Mouse (Mus musculus): Measurements from ENCODE around the gene Tecpr2. TPM values are rescaled to one million over a fixed set of nuclear protein-coding genes. Genes with fewer than 3 reads are reported as not detected.

The Tecpr2 gene
- total RNA-seq, 2 experiments from 2014 or later, result 5.1 to 6.6 TPM

GRCm38 (mm10) chr12:110940869-110941268, 51.8 kb downstream of the Tecpr2 start:
- ATAC-seq (replicated peaks; ENCODE audit: poor library complexity, severe bottlenecking), result no peak

DNA sequence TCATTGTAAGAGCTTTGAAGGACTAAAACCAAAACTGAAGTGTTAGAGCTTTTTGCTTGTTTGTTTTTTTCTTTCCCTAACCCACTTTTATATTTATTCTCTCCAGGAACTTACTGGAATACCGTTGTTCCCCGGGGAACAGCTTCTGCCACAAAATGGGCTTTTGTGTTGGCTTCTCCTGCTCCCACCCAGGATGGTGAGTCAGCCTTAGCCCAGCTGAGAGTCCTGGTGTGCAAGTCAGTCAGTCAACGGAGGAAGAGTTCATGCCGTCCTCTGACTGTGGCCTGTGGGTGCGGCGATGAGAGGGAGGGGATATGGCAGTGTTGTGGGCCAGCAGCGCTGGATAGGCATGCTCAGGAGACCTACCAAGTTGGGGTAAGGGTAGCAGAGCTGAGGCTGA, 57.2 kb downstream of the Tecpr2 start:
- no peak for ATAC-seq (replicated peaks; ENCODE audit: poor library complexity, severe bottlenecking)

GRCm38 (mm10) chr12:110948082-110948909, 59.2 kb downstream of the Tecpr2 start:
- ATAC-seq (replicated peaks; ENCODE audit: poor library complexity, severe bottlenecking), result no peak

GRCm38 (mm10) chr12:110948910-110949201, 59.8 kb downstream of the Tecpr2 start:
- no peak for ATAC-seq (replicated peaks; ENCODE audit: poor library complexity, severe bottlenecking)

GRCm38 (mm10) chr12:110949410-110949809, 60.3 kb downstream of the Tecpr2 start:
- no peak for ATAC-seq (replicated peaks; ENCODE audit: poor library complexity, severe bottlenecking)

- no peak for ATAC-seq (replicated peaks; ENCODE audit: poor library complexity, severe bottlenecking)
Observed at GRCm38 (mm10) chr12:110950151-110950550, 61.1 kb downstream of the Tecpr2 start.

GRCm38 (mm10) chr12:110951236-110951635, 62.2 kb downstream of the Tecpr2 start:
- ATAC-seq (replicated peaks; ENCODE audit: poor library complexity, severe bottlenecking), result no peak

DNA sequence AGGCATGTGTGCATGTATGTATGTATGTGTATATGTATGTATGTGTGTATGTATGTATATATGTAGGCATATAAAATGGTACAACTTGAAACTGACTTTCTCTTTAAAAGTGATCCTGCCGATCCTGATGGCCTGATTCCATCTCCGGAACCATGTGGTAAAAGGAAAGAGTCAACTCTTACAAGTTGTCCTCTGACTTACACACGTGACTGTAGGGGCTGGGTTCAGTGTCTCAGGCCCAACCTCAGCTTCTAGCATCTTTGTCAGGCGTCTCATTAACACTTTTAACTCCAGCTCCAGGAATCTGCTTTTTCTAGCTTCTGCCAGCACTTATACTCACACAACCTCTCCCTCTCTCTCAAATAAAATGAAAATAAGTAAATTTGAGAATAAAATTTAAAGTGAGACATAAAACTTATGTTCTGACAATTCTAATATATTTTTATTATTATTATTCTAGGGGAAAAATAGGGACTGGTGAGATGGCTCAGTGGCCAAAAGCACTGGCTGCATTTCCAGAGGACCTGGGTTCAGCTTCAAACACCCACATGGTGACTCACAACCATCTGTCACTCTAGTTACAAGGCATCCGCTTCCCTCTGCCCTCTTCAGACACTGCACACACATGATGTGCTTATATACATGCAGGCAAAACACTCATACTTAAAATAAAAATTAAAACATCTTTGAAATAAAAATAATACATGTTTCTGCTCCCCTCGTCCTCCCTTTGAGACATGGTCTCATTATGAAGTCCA, 63.7 kb downstream of the Tecpr2 start:
- no peak for ATAC-seq (replicated peaks; ENCODE audit: poor library complexity, severe bottlenecking)

DNA sequence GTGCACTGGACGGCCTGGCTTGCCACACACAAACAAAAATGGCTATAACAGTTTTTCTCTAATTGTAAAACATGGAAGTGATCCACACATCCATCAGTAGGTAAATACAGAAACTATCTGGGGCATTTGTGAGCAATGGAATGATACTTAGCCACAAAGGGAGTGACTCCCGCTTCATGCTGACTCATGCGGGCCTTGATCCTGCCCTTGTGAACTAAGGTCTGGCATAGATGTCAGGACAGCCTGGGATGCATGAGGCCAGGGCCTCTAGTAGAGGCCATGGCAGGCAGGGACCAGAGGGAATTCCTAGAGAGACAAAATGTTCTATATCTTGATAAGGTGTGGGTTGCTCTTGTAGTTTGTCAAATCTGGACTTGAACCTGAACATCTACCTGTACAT, 64.4 kb downstream of the Tecpr2 start:
- ATAC-seq (replicated peaks; ENCODE audit: poor library complexity, severe bottlenecking), result no peak

DNA sequence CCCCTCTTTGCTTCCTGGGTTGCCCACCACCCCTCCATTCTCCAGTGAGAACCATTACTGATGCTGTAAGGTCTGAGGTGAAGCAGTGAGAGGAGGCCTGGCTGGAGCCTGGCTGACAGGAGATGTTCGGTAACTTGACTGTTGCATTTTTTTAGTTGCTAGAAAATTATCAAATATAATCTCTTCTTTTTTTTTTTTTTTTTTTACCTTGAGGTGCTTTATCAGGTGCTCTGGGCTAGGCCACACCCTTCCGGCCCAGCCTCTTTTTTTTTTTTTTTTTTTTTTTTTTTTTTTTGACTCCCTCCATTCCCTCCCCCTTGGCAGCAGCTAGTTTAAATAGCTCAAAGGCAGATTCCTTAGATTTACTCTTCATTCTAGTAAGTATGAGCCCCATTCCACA, 64.8 kb downstream of the Tecpr2 start:
- ATAC-seq (replicated peaks; ENCODE audit: poor library complexity, severe bottlenecking), result no peak

GRCm38 (mm10) chr12:110954351-110954991, 65.4 kb downstream of the Tecpr2 start:
- no peak for ATAC-seq (replicated peaks; ENCODE audit: poor library complexity, severe bottlenecking)

DNA sequence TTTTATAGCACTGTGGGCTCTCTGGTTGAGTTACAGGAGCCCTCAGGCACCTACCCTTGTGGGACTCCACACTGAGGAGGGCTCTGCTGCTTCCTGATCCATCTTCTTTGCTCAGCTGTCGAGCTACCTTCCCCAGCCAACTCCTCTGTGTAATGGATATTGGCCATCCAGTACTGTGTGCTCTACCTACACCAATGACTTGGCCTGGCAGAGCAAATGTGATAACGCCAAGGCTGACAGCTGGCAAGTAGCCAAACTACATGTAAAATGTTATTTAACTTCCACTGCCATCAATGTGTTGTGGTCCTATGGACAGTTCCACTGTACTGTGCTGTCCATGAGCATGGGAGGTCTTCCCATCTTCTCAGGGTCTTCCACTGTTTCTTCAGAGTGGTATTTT, 72.9 kb downstream of the Tecpr2 start:
- no peak for ATAC-seq (replicated peaks; ENCODE audit: poor library complexity, severe bottlenecking)

GRCm38 (mm10) chr12:110965500-110965899, 76.4 kb downstream of the Tecpr2 start:
- no peak for ATAC-seq (replicated peaks; ENCODE audit: poor library complexity, severe bottlenecking)

DNA sequence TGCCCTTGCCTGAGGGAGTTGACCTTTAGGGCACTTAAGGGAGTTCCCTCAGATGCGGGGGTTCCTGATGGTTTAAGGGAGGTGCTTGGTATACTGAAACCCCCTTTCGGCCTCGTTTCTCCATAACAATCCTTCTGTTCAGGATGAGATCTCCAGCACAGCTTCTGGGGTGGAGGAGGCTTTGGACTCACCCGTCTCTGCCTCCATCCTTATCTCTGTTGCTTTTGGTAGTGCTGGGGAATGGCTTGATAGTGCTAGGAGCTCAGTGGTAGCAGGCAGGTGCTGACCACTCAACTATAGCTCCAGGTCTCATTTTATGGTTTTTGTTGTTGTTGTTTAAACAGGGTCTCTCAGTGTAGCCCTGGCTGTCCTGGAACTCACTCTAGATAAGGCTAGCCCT, 77.0 kb downstream of the Tecpr2 start:
- no peak for ATAC-seq (replicated peaks; ENCODE audit: poor library complexity, severe bottlenecking)

DNA sequence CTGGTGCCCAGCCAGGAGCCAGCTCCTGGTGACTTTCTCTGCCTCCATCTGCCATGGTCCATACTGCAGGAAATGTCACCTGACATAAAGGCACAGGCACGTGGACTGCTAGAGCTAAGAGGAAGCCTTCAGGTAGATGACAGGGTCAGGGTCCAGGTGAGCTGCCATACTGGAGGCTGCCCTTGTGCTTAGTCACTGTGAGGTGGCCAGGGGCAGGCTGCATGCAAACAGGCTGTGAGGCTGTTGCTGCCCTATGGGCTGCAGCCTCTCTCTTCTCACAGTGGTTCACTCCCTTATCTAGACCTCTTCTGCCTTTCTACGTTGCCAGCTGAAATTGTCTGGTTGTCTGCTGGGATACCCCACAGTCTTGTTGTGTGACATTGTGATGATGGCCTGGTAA, 78.1 kb downstream of the Tecpr2 start:
- no peak for ATAC-seq (replicated peaks; ENCODE audit: poor library complexity, severe bottlenecking)

GRCm38 (mm10) chr12:110970408-110970807, 81.3 kb downstream of the Tecpr2 start:
- no peak for ATAC-seq (replicated peaks; ENCODE audit: poor library complexity, severe bottlenecking)

DNA sequence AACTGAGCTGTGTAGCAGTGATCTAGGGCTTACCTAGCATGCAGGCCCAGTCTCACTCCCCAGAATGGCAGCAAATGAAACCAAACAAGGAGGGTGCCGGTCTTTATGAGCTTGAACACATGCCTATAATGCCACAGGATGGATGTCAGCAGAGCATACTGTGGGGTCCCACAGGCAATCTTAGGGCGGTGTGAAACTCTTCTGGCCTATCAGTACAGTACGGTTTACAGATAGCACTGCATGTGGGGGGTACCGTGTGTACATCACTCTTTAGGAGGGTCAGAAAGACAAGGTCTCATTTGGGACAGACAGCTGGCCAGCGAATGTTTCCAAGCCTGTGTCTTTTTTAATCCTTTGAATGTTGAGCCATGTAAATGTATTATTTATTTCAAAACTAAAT, 82.9 kb downstream of the Tecpr2 start:
- ATAC-seq (replicated peaks; ENCODE audit: poor library complexity, severe bottlenecking), result no peak

- no peak for ATAC-seq (replicated peaks; ENCODE audit: poor library complexity, severe bottlenecking)
Observed at GRCm38 (mm10) chr12:110973829-110974228, 84.8 kb downstream of the Tecpr2 start.

- ATAC-seq (replicated peaks; ENCODE audit: poor library complexity, severe bottlenecking), result no peak
Observed at GRCm38 (mm10) chr12:110974295-110974694, 85.2 kb downstream of the Tecpr2 start.

GRCm38 (mm10) chr12:110974726-110975125, 85.7 kb downstream of the Tecpr2 start:
- ATAC-seq (replicated peaks; ENCODE audit: poor library complexity, severe bottlenecking), result peak; percentile 52

GRCm38 (mm10) chr12:110975385-110975784, 86.3 kb downstream of the Tecpr2 start:
- ATAC-seq (replicated peaks; ENCODE audit: poor library complexity, severe bottlenecking), result no peak
